Mouse (Mus musculus) retina, adult 2 months (tissue): ENCODE data around the gene Vmn1r196.
"Not testable (repeated sequence)": the region's sequence is repeated elsewhere in the genome, so short reads cannot be mapped to it uniquely, and the experiment has no call there.

Experiments used
- DNase-seq: peaks from one replicate; pipeline ENCODE4 v3.0.0-alpha.2; 2012; ENCODE audit warnings: low read depth, low spot score

Gene Vmn1r196

DNA sequence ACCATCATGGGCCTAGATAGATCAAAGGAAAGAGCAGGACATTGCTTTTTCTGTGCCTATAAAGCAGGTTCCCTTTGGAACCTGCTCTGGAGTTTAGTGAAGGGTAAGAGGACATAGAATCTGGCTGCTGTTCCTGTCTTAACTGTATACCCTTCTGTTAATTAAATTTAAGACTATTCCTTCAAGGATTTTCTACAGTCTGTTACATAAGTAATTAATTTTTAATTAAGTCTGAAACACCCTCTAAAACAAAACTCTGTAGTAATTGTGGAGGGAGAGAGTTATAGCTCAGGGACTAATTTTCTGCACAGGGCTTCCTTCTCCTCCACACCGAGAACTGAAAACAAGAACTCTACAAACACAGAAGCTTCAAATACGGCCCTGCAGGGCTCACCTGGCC is at the start of gene Vmn1r196:
Vmn1r196 (plus strand) TSS at position 301 of the 400 bp plus-strand sequence.
- no peak for DNase-seq

DNA sequence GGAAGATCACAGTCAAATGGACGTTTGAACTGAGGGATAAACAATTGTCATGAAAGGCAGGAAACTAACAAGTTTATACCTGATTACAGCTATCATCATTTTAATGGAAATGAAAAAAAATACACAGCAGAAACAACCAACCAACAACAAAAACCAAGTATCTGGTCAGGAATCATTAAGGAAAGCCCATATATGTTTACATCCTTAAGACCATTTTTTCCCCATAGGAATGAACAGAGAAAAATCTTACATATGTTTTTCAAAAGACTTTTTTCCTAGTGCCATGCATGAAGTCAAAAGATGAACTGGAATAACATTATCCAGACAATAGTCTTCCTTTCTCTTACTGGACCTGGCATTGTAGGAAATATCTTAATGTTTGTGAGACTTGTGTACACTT is 45.8 kb upstream of the Vmn1r196 start, which contains the start of gene Vmn1r194:
Vmn1r194 (plus strand) TSS at position 301 of the 400 bp plus-strand sequence.
- DNase-seq, result no peak

DNA sequence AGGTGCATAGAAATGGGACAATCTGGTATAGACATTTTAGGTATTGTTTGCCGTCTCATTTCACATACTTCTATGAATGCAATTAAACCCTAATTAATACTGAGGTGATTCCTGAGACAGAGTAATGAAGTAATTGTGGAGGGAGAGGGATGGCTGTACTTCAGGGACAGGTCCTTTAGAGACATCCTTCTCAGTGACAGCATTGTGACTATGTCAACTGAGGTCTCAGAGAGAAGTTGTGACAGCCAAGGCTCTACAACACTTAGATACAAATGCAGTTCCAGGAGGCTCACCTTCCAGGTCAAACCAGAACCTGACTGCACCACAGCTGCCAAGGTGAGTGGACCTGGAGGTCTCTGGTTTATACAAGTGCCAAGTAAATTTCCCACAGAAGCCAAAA is 19.5 kb upstream of the Vmn1r196 start, which contains the start of gene Vmn1r195:
Vmn1r195 (plus strand) TSS at position 301 of the 400 bp plus-strand sequence.
- not testable (repeated sequence) for DNase-seq

DNA sequence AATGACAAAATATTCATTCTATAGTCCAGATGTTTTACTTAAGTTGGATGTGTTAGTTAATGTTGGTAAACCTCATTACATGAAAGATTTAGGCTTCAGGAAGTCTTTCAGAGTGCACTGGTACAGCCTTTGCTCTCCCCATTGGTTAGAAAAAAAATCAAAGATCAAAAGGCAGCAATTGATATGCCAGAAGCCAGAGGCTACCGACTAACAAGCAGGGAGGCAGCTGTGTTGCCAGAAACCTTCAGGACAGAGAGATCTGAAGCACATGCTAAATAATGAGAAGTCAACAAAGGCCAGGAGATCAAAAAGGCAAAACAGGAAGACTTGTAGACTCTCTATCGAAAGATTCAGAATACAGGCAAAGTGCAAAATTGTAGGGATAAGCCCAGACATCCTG is 18.0 kb upstream of the Vmn1r196 start:
- DNase-seq, result no peak

DNA sequence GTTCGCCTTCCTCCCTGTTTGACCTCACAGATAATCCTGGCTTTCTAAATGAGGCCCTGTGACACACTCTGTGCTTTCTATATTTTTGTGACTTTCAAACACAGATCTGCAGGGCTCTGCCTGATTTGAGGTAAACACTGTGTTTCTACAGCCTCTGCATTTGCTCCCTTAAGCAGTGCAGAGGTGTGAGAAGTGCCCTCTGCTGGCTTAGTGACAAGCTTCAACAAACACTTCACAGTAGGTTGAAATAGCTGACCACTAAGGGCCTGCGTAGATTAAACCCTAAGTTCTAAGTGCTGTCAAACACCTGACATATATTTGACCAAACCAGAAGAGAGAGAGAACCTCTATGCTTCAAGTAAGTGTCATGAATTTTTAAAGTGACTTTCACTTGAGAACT is 5.1 kb upstream of the Vmn1r196 start:
- no peak for DNase-seq

DNA sequence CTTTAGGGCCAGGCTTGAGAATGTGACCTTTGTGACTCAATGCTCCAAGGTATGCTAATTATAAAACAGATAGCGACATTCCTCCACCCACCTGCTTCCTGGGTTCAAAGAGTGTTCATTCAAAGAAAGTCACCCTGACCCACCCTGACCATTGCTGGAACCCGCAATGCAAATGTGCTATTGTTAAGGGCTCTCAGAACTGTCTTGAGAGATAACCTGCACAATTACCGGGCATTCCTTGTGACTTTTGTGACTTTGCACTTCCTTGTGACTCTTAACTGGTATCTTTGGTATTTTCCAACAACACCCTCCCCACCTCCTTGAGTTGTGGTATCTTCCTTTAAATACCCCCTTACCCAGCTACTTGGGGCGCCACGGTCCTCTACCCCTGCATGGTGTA is 18.4 kb downstream of the Vmn1r196 start:
- not testable (repeated sequence) for DNase-seq

DNA sequence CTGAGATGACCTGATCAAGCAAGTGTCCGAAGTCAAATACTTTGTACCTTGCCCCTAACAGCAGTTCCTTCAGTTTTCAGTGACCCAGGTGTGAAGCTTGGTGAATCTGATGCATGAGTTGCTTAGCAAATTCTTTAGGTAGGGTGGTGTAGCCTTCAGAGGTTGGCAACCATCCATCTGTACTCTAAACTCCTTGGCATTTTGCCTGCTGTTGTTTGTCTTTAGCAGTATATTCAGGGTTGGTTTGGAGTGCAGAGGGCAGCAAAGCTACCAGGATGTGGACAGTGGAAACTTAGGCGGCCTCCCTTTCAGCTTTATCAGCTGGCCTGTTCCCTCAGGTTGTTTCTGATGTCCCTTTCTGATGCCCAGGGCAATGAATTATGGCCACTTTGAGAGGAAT is 25.6 kb downstream of the Vmn1r196 start:
- DNase-seq, result no peak

DNA sequence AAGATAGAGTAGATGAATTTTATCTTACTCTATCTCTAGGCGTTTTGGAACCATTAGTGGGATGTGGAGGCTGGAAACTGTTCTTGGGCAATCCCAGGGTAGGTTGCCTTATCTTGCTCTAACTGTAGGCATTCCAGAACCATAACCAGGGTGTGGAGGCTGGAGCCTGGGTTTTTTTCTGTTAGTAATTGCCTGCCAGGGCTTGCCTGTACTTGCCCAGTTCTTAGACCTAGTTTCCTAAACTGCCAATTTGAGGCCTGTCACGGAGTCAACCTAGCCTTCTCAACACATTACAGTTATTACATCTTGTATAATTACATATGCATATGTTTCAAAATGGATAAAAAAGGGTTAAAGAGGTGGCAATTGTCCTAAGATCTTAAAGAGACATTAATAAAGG is 27.6 kb downstream of the Vmn1r196 start:
- no peak for DNase-seq

DNA sequence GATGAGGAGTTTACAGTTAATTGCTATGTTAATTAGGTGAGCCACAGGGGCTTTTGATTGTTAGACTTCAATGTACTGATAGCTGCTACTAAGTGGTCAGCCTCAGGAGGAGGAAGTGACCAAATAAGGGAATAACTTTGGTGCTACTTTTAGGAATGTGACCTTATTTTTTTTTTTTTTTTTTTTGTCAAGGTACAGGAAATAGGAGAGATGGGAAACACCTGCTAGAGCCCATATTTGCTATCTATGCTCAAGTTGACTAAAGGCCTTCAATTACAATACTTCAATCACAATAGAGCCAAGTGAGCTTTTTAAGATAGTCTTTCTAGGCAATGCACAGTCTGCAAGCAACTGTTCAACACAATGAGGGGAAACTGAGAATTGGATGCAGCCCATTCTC is 30.4 kb downstream of the Vmn1r196 start:
- no peak for DNase-seq

DNA sequence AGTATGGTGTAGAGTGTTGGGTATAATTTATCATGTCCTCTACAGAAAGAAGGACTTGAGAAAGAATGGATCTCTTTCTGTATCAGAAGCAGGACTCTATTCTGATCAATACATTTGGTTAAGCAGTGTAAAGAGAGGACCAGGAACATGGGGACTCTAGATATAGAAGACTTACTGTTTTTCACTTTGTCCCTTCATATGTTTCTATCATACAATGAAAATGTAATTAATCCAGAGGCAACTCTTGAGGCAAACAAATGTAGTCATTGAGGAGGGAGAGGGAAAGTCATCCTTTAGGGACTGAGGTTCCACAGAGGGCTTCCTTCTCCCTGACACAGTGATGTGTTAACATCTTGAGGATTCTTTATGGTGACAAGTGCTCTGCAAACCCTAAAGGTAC is 34.6 kb downstream of the Vmn1r196 start, which contains the start of gene Vmn1r197:
Vmn1r197 (plus strand) TSS at position 301 of the 400 bp plus-strand sequence.
- no peak for DNase-seq

DNA sequence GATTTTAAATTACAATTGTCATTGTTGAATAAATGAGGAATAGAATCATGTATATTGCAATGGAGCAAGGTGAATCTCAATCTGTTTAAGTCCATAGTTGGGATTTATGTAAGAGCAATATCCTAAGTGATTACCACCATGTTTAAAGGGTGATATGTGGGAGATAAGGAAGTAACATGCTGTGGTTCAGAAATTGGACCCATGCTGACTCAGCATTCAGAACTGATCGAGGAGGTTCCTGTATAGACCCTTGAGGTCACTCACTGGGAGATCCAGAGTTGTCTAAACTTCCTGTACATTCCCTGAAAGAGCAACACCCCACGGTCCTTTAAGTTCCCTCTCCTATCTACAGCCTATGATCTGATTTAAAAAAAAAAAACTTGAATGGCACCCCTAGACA is 43.5 kb downstream of the Vmn1r196 start:
- no peak for DNase-seq

DNA sequence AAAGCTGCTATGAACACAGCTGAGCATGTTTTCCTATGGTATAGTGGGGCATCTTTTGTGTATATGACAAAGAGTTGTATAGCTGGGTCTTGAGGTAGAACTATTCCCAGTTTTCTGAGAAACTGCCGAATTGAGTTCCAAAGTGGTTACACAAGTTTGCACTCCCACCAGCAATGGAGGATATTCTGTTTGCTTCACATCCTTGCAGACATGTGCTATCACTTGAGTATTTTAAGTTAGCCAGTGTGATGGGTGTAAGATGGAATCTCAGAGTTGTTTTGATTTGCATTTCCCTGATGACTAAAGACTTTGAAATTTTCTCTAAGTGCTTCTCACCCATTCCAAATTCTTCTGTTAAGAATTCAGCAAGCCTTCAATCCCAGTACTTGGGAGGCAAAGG is 45.8 kb downstream of the Vmn1r196 start:
- DNase-seq, result no peak
